Mouse (Mus musculus) kidney, embryonic 14.5 days (tissue): ENCODE measurements at regions not wholly inside any gene's neighbourhood (a gene's known extent, or its start where the extent isn't known, plus 50 kb on each side); places are given as distances from the start of the nearest gene placed in this dataset.

Experiments
- ATAC-seq: fragments of 200-750 bp; cut with Nextera tagmentation; 2 replicates; pipeline ENCODE4 v1.8.0; 2017; ENCODE audit warnings: moderate number of reproducible peaks, mild to moderate bottlenecking, moderate TSS enrichment, moderate library complexity; ENCODE audit not compliant: low FRiP score, low TSS enrichment
- H3K27ac ChIP-seq: fragments of 300-500 bp; sonication (generic); 2 replicates; pipeline ENCODE4 v1.5.1; 2014; ENCODE audit warnings: low read depth, mild to moderate bottlenecking, low read length, moderate library complexity, mixed read lengths
- H3K27me3 ChIP-seq: fragments of 300-500 bp; sonication (generic); 2 replicates; pipeline ENCODE4 v1.6.1; 2014; ENCODE audit warnings: mild to moderate bottlenecking, low read length; ENCODE audit not compliant: control insufficient read depth, insufficient read depth
- H3K36me3 ChIP-seq: fragments of 300-500 bp; sonication (generic); 2 replicates; pipeline ENCODE4 v1.6.1; 2014; ENCODE audit warnings: low read length, mixed read lengths; ENCODE audit not compliant: control insufficient read depth, insufficient read depth
- H3K4me1 ChIP-seq: fragments of 300-500 bp; sonication (generic); 2 replicates; pipeline ENCODE4 v1.6.1; 2014; ENCODE audit warnings: low read length, mixed read lengths; ENCODE audit not compliant: control insufficient read depth, insufficient read depth
- H3K4me2 ChIP-seq: fragments of 300-500 bp; sonication (generic); replicated peaks from 2 replicates; pipeline ENCODE4 v1.6.1; 2014; ENCODE audit warnings: low read depth, mild to moderate bottlenecking, low read length
- H3K4me3 ChIP-seq: fragments of 300-500 bp; sonication (generic); 2 replicates; pipeline ENCODE4 v1.5.1; 2014; ENCODE audit warnings: mild to moderate bottlenecking, low read length
- H3K9ac ChIP-seq: fragments of 300-500 bp; sonication (generic); 2 replicates; pipeline ENCODE4 v1.6.1; 2014; ENCODE audit warnings: low read depth, mild to moderate bottlenecking, low read length, moderate library complexity
- H3K9me3 ChIP-seq: fragments of 300-500 bp; sonication (generic); 2 replicates; pipeline ENCODE4 v1.6.1; 2016; ENCODE audit warnings: low read length; ENCODE audit not compliant: control insufficient read depth
- WGBS: fragments of 180-500 bp; shearing (Covaris S2); extraction: QIAGEN DNeasy Blood & Tissue Kit; methylation state at CpG from one replicate; pipeline ENCODE4 v1.1.7; 2014; 5-methylcytosine and 5-hydroxymethylcytosine counted together

DNA sequence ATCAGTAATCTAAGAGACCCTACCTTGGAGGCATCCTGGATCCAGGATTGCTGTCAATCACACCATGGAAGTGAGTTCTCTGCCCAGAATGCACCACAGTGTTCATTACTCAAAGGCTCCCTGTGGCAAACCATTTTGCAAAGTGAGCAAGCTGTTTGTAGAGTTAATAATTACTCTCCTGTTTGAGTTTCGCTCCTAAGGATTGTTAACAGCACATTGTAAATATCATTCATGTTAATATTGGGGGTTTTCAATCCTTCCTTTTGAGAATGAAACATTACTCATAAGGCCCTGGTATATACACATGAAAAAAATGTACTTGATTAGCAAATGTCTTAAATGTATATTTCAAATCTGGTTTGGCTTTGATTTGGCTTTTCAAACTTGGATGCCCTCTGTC, 58.1 kb upstream of the Clstn2 start:
- no peaks in the 10 kb centered on the region for H3K4me1 ChIP-seq
- no peak overlapping the region for H3K4me2 ChIP-seq
- H3K9me3 ChIP-seq = no peaks in the 10 kb centered on the region
- ATAC-seq = no peak
- no peak overlapping the region for H3K4me3 ChIP-seq
- WGBS = 84% methylated on average over 1 of the region's 1 CpGs
- H3K27me3 ChIP-seq = no peaks in the 10 kb centered on the region
- no peak overlapping the region for H3K9ac ChIP-seq
- no peaks in the 10 kb centered on the region for H3K36me3 ChIP-seq
- H3K27ac ChIP-seq = no peak overlapping the region

DNA sequence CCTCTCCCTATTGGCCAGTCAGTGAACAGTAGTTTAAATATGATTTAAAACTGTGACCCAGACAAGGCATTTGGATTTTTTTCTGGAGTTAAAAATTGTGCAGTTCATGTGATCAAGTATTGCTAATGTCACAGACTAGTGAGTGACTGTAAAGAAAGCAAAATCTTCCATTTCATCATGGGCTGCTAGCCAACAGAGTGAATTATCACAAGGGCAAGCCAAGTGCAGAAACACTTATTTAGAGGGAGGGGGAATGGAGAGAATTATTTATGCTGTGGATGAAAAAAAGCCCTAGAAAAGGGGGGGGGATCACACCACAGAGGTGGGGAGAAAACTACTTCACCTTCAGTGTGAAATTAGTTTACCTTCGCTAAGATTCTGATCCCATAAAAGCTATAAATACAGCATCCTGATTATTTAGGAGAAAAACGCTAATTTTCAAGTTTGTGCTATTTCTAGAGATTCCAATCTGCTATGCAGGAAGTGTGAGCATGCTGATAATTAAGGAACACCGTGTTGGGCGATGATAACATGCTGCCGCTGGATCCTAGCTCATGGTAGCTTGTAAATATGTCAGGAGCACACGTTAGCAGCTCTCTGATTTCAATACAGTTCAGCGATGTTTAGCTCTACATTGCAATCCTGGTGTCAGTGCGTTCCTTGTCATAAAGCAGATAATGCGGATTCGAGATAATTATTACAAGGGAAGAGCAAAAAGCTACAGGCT, 62.2 kb upstream of the Clstn2 start:
- no peak overlapping the region for H3K4me2 ChIP-seq
- ATAC-seq = no peak
- 58% methylated on average over 10 of the region's 10 CpGs for WGBS
- no peak overlapping the region for H3K9ac ChIP-seq
- H3K9me3 ChIP-seq = no peaks in the 10 kb centered on the region
- H3K4me1 ChIP-seq = no peaks in the 10 kb centered on the region
- H3K27ac ChIP-seq = no peak overlapping the region
- H3K4me3 ChIP-seq = no peak overlapping the region
- H3K27me3 ChIP-seq = no peaks in the 10 kb centered on the region
- H3K36me3 ChIP-seq = no peaks in the 10 kb centered on the region

DNA sequence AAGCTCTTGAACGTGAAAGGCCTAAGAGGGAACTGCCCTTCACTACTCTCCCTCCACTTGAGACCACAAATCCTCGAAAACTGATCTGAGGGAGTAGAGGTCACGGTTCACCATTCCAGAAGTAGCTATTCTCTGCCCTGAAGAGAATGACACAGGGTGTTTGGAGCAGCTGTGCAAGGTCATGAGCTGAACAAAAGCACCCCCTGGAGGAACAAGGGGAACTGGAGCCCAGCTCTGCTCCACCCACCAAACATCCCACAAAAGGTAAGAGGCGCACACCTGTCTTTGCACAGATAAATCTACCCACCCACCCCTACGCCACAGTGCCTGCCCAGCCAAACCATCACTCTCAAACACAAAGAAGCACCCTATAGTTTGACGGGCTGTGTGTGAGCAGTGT, 90.4 kb upstream of the Clstn2 start:
- H3K36me3 ChIP-seq = no peaks in the 10 kb centered on the region
- WGBS = 59% methylated on average over 6 of the region's 6 CpGs
- H3K27me3 ChIP-seq = no peaks in the 10 kb centered on the region
- no peak overlapping the region for H3K27ac ChIP-seq
- no peaks in the 10 kb centered on the region for H3K4me1 ChIP-seq
- H3K4me3 ChIP-seq = no peak overlapping the region
- H3K9me3 ChIP-seq = no peaks in the 10 kb centered on the region
- ATAC-seq = no peak
- H3K9ac ChIP-seq = no peak overlapping the region
- H3K4me2 ChIP-seq = no peak overlapping the region

DNA sequence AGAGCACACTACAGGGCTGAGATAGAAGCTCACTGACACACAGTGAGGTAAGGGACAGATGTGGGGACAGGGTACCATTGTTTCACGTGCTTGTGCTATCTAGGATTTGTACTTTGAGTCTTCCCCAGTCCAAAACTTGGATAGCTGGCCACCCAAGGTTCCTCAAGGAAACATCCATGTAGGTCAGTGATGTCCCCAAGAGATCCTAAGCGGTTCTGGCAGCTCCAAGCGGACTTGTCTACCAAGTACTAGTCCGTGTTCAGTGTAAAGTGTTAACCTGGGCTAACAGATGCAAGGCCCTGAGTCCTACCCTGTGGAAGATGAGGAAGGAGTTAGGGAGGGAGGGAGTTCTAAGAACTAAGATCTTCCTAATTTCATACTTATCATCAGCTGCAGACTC, 96.6 kb upstream of the Clstn2 start:
- H3K27me3 ChIP-seq = no peaks in the 10 kb centered on the region
- no peak for ATAC-seq
- H3K27ac ChIP-seq = no peak overlapping the region
- H3K4me1 ChIP-seq = no peaks in the 10 kb centered on the region
- H3K36me3 ChIP-seq = no peaks in the 10 kb centered on the region
- H3K4me3 ChIP-seq = no peak overlapping the region
- no peak overlapping the region for H3K9ac ChIP-seq
- 88% methylated on average over 4 of the region's 4 CpGs for WGBS
- H3K4me2 ChIP-seq = no peak overlapping the region
- H3K9me3 ChIP-seq = no peaks in the 10 kb centered on the region

DNA sequence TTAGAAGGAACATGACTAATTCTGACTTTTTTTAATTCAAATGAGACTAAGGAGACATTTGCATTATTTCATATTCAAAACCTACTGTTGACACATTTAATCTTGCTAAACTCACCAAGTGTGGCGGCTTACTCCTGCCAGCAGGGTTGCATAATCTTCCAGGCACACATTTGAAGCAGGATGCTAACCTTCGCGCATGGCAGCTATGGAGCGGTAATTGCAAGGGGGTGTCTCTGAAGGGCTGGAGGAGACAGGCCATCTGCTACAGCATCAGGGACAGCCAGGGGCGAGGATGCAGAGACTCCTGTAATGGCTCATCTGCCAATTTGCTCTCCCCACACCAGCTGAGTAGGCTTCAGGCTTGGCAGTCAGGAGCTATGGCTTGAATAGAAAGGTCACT, 97.9 kb upstream of the Clstn2 start:
- no peaks in the 10 kb centered on the region for H3K36me3 ChIP-seq
- H3K27me3 ChIP-seq = no peaks in the 10 kb centered on the region
- 88% methylated on average over 5 of the region's 5 CpGs for WGBS
- H3K9me3 ChIP-seq = no peaks in the 10 kb centered on the region
- ATAC-seq = no peak
- H3K4me1 ChIP-seq = no peaks in the 10 kb centered on the region
- no peak overlapping the region for H3K27ac ChIP-seq
- no peak overlapping the region for H3K4me2 ChIP-seq
- no peak overlapping the region for H3K4me3 ChIP-seq
- H3K9ac ChIP-seq = no peak overlapping the region

DNA sequence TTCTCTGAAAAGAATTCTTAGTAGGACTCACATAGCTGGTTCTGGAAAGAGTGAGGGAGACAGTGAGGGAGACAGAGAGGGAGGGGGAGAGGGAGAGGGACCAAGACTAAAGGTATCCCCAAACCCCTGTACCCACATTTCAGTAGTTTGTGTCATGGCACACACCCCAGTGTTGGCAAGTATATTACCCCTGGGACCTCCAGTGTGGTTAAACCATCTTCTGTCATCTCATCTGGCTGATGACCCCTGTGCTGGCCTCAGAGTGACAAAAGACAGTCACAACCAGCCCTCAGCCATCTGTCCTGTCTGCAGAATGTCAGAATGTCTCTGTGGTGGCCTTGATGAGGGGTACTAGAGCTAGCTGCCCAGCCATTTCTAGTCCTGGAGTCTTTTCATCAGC, 107.6 kb upstream of the Clstn2 start:
- ATAC-seq = no peak
- no peak overlapping the region for H3K4me2 ChIP-seq
- no peak overlapping the region for H3K27ac ChIP-seq
- no peaks in the 10 kb centered on the region for H3K36me3 ChIP-seq
- no peak overlapping the region for H3K4me3 ChIP-seq
- no peak overlapping the region for H3K9ac ChIP-seq
- no peaks in the 10 kb centered on the region; the same call in 1 of the 2 replicates for H3K9me3 ChIP-seq
- H3K4me1 ChIP-seq = no peaks in the 10 kb centered on the region
- no peaks in the 10 kb centered on the region for H3K27me3 ChIP-seq

DNA sequence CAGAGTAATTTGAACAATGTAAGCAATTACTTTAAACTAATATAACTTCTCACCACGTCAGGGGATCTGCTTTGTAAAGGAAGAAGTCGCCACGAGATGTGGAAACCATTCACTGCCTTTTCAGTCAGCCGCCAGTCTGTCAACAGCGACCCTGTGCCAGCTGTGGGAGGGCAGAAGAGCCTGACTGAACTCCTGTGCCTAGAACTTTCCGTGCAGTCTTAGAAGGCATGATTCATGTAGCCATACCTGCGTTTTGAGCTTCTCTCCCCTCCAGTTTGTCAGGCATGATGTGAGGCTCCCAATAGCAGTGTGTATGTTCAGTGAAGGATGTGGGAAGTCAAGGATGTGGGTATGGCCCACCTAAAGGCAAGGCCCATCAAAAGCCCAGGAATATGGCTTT, 109.1 kb upstream of the Clstn2 start:
- H3K9ac ChIP-seq = no peak overlapping the region
- no peak overlapping the region for H3K4me2 ChIP-seq
- H3K4me1 ChIP-seq = no peaks in the 10 kb centered on the region
- H3K27me3 ChIP-seq = no peaks in the 10 kb centered on the region
- H3K27ac ChIP-seq = no peak overlapping the region
- 77% methylated on average over 7 of the region's 7 CpGs for WGBS
- ATAC-seq = no peak
- no peaks in the 10 kb centered on the region for H3K9me3 ChIP-seq
- no peak overlapping the region for H3K4me3 ChIP-seq
- H3K36me3 ChIP-seq = no peaks in the 10 kb centered on the region

DNA sequence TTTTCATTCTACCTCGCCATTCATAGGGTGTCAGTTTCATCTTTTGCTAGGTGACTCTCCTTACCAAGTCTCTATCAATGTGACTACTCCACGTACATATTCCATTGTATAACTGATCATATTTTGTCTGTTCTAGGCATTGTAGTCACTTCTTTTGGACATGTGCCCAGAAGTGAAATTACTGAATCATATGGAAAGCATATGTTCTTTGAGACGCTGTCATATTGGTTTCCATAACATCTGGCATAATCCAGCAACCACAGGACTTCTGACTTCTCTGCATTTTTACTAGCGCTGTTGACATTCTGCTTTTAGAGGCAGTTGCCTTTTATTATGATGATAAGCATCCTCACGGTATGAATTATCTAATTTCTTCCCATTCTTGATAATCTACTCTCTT, 113.9 kb upstream of the Clstn2 start:
- Histone ChIP-seq H3K4me2 (no peak overlapping the region), H3K27me3 (no peaks in the 10 kb centered on the region), H3K36me3 (no peaks in the 10 kb centered on the region), H3K9ac (no peak overlapping the region), H3K4me3 (no peak overlapping the region), H3K27ac (no peak overlapping the region), H3K9me3 (no peaks in the 10 kb centered on the region), H3K4me1 (no peaks in the 10 kb centered on the region)
- WGBS = 88% methylated on average over 5 of the region's 5 CpGs
- no peak for ATAC-seq

DNA sequence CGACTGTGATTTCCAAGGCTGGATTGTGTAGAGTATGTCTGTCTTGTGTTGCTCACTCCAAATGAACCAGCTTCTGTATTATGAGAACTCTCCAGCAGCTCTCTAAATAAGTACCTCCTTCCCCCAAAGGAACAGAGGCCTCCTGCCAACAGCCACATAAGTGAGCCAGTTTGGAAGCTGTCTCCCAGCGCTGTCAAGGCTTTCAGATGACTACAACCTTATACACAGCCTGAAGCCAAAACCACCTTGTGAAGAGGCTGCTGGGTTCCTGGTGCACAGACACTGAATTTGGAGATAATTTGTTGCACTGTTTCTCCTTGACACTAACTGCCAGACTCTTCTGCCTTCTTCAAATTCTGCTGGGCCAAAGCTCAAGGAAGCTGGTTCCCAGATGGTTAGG, 125.4 kb upstream of the Clstn2 start:
- H3K4me1 ChIP-seq = no peaks in the 10 kb centered on the region
- H3K9me3 ChIP-seq = no peaks in the 10 kb centered on the region
- no peaks in the 10 kb centered on the region for H3K27me3 ChIP-seq
- 91% methylated on average over 2 of the region's 2 CpGs for WGBS
- no peak overlapping the region for H3K27ac ChIP-seq
- H3K9ac ChIP-seq = no peak overlapping the region
- no peak overlapping the region for H3K4me2 ChIP-seq
- ATAC-seq = no peak
- no peak overlapping the region for H3K4me3 ChIP-seq
- H3K36me3 ChIP-seq = no peaks in the 10 kb centered on the region
